Mouse (Mus musculus): Measurements from ENCODE around the gene Gucy2d. TPM values are rescaled to one million over a fixed set of nuclear protein-coding genes. Genes with fewer than 3 reads are reported as not detected.

The Gucy2d gene
- polyA plus RNA-seq, 1 experiment from 2014 or later, result not detected

- no peak overlapping the region for H3K27ac ChIP-seq
- WGBS (ENCODE audit: missing documents), result 74% methylated on average over 4 of the region's 5 CpGs
- no peak overlapping the region for H3K4me3 ChIP-seq (ENCODE audit: inconsistent target)
- H3K79me2 ChIP-seq (ENCODE audit: inconsistent target), result no peaks in the 10 kb centered on the region
- H3K36me3 ChIP-seq (ENCODE audit: inconsistent target), result no peaks in the 10 kb centered on the region
These were observed 64.6 kb downstream of the Gucy2d start for GRCm38 (mm10) chr7:98504726-98505314.

GRCm38 (mm10) chr7:98505664-98506063 lies 65.4 kb downstream of the Gucy2d start:
- H3K4me3 ChIP-seq (ENCODE audit: inconsistent target), result no peak overlapping the region
- no peak overlapping the region for H3K27ac ChIP-seq
- WGBS (ENCODE audit: missing documents), result 93% methylated on average over 3 of the region's 3 CpGs
- no peaks in the 10 kb centered on the region for H3K79me2 ChIP-seq (ENCODE audit: inconsistent target)
- H3K36me3 ChIP-seq (ENCODE audit: inconsistent target), result no peaks in the 10 kb centered on the region

GRCm38 (mm10) chr7:98510961-98511958 lies 71.0 kb downstream of the Gucy2d start:
- no peak overlapping the region for H3K27ac ChIP-seq

GRCm38 (mm10) chr7:98513251-98513650 lies 73.0 kb downstream of the Gucy2d start:
- Histone ChIP-seq H3K36me3 (ENCODE audit: inconsistent target) (no peaks in the 10 kb centered on the region), H3K79me2 (ENCODE audit: inconsistent target) (no peaks in the 10 kb centered on the region), H3K27ac (no peak overlapping the region), H3K4me3 (ENCODE audit: inconsistent target) (no peak overlapping the region)
- WGBS (ENCODE audit: missing documents), result 92% methylated on average over 3 of the region's 3 CpGs

More at GRCm38 (mm10) chr7:98510961-98511958, 71.0 kb downstream of the Gucy2d start:
- H3K4me3 ChIP-seq (ENCODE audit: inconsistent target), result no peak overlapping the region
- no peaks in the 10 kb centered on the region for H3K79me2 ChIP-seq (ENCODE audit: inconsistent target)
- 75% methylated on average over 15 of the region's 15 CpGs for WGBS (ENCODE audit: missing documents)
- no peaks in the 10 kb centered on the region for H3K36me3 ChIP-seq (ENCODE audit: inconsistent target)

GRCm38 (mm10) chr7:98522576-98522975 lies 82.4 kb downstream of the Gucy2d start:
- 15% methylated on average over 5 of the region's 5 CpGs for WGBS (ENCODE audit: missing documents)
- Histone ChIP-seq H3K36me3 (ENCODE audit: inconsistent target) (no peaks in the 10 kb centered on the region), H3K79me2 (ENCODE audit: inconsistent target) (no peaks in the 10 kb centered on the region), H3K27ac (0 out of 2 replicates have a peak overlapping the region, but pooled peaks have one; percentile 8), H3K4me3 (ENCODE audit: inconsistent target) (no peak overlapping the region)

GRCm38 (mm10) chr7:98523070-98523812 lies 83.0 kb downstream of the Gucy2d start:
- Histone ChIP-seq H3K4me3 (ENCODE audit: inconsistent target) (no peak overlapping the region), H3K27ac (0 out of 2 replicates have a peak overlapping the region, but pooled peaks have one; percentile 8), H3K79me2 (ENCODE audit: inconsistent target) (no peaks in the 10 kb centered on the region), H3K36me3 (ENCODE audit: inconsistent target) (no peaks in the 10 kb centered on the region)
- WGBS (ENCODE audit: missing documents), result 69% methylated on average over 8 of the region's 8 CpGs

GRCm38 (mm10) chr7:98523813-98524361 lies 83.7 kb downstream of the Gucy2d start:
- no peak overlapping the region for H3K27ac ChIP-seq
- no peak overlapping the region for H3K4me3 ChIP-seq (ENCODE audit: inconsistent target)
- no peaks in the 10 kb centered on the region for H3K79me2 ChIP-seq (ENCODE audit: inconsistent target)
- WGBS (ENCODE audit: missing documents), result 1% methylated on average over 7 of the region's 7 CpGs
- H3K36me3 ChIP-seq (ENCODE audit: inconsistent target), result no peaks in the 10 kb centered on the region

- Histone ChIP-seq H3K79me2 (ENCODE audit: inconsistent target) (no peaks in the 10 kb centered on the region), H3K4me3 (ENCODE audit: inconsistent target) (no peak overlapping the region), H3K27ac (no peak overlapping the region), H3K36me3 (ENCODE audit: inconsistent target) (no peaks in the 10 kb centered on the region)
- WGBS (ENCODE audit: missing documents), result 76% methylated on average over 6 of the region's 6 CpGs
These were observed 84.2 kb downstream of the Gucy2d start for GRCm38 (mm10) chr7:98524401-98524800.

- H3K36me3 ChIP-seq (ENCODE audit: inconsistent target), result no peaks in the 10 kb centered on the region
- H3K27ac ChIP-seq, result no peak overlapping the region
- WGBS (ENCODE audit: missing documents), result 92% methylated on average over 6 of the region's 6 CpGs
- H3K79me2 ChIP-seq (ENCODE audit: inconsistent target), result no peaks in the 10 kb centered on the region
- H3K4me3 ChIP-seq (ENCODE audit: inconsistent target), result no peak overlapping the region
These were observed 84.9 kb downstream of the Gucy2d start for GRCm38 (mm10) chr7:98524869-98525699.

Other genes starting within 250 kb of the Gucy2d start
- gene B3gnt6, start 240.9 kb upstream of the Gucy2d start, polyA plus RNA-seq (2018), result 0.18 TPM in 1 of 3 replicates, not detected in the others
- gene Acer3, start 119.2 kb upstream of the Gucy2d start, polyA plus RNA-seq (2018), result 39.0 to 58.1 TPM (median 52.0 TPM) in 3 replicates
- gene Tsku, start 79.1 kb upstream of the Gucy2d start, polyA plus RNA-seq (2018), result 3.6 to 10.4 TPM (median 4.7 TPM) in 3 replicates
- gene Lrrc32, start 48.9 kb downstream of the Gucy2d start, polyA plus RNA-seq (2018), result 0.12 to 0.22 TPM (median 0.19 TPM) in 3 replicates
- 10.4 to 23.6 TPM (median 14.0 TPM) in 3 replicates for gene Emsy, start 216.4 kb downstream of the Gucy2d start, polyA plus RNA-seq (2018)